Mouse (Mus musculus) gastrocnemius, adult 8-10 months (tissue): ENCODE results near the gene Prkcz. TPM values are rescaled to one million over a fixed set of nuclear protein-coding genes. Genes with fewer than 3 reads are reported as not detected.

Experiments
- DNase-seq, 2 experiments: peaks; one replicate each; pipeline ENCODE4 v3.0.0; 2022; ENCODE audit warnings: low spot score in 2 of 2
- total RNA-seq, 4 experiments: library from RNA; stranded (reverse); gene quantifications; 2 replicates each; pipeline ENCODE4 v1.2.4; 2022

The Prkcz gene
- total RNA-seq, 4 experiments from 2014 or later: 1.8 to 2.9 (median 2.4) TPM

GRCm38 (mm10) chr4:155221599-155222551 lies 139.3 kb downstream of the Prkcz start:
- peak; percentile 70 to 82 for DNase-seq

GRCm38 (mm10) chr4:155221106-155221505 lies 140.1 kb downstream of the Prkcz start:
- DNase-seq: no peak

DNA sequence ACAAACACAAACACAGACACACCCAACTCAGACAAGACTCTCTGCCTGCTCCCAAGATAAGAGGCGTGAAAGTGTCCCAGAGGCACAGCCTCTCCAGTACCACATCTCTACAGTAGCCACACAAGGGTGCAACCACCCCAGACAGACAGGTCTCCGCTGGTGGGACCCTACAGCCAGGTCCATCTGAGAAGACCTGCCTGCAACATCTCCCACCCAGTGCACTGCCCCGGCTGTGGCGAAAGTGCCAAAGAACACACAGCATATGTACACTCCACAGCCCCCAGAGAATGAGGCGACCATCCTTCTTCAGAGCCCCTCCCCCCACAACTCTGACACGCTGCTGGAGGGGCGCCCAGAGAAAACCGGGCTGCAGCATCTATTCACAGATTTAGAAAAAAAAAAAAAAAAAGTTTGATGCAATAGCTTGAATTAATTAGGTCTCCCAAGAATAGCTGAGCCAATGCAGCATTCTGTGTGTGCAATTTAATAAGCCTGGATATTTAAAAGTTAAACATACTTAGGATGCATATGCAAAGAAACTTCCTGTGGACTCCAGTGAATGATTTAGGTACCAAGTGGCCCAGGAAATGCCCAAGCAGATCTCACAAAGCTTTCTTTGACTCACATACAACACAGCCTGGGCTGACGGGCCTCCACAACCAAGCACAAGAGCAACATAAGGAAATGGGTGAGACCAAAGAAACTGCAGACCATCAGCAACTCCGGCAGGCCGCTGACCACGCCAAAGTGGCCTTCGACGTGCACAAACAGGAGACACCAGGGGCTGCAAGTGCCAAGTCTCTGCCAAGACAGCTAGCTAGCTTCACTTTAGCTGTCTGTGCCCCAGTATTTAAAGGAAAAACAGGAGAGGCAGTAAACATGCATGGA lies 140.7 kb downstream of the Prkcz start:
- DNase-seq: no peak

DNA sequence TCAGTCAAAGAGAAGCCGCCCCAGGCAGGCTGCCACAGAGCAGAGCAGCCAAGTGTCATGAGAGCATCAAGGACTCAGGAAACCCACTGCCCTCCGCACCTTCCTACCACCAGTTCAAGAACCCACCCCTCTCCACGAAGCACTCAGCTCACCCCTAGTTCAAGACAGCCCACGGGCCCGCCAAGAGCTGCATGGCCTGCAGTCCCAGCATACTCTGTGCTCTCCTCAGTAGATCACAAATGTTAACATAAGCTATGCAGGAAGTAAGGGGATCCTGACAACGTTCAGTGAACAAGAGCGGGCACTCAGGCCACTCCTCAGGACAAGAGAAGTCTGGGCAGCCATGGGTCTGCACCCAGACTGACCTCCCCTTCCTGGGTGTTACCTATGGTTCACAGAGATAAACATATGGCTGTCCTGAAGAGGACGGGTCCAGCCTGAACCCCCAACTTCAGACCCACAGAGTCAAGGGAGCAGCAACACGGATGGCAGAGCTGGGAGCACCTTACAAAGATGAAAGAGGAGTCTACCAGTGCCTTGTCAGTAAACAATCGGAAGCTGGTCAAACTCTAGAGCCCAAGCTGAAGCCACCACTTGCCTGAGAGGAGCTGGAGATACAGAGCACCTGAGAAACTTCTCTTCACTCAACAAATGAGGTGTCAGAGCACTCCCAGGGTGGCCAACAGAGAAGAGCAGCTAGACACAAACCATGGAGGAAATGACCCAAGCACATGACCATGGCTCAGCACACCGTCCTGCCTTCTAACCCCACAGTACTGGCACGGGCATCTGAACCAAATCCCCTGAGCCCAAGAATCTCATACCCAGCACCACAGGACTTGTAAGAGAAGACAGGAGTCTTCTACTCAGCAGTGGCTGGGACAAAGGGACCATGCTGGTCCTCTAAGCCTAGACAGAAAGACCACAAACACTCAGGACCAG lies 141.6 kb downstream of the Prkcz start:
- no peak for DNase-seq

GRCm38 (mm10) chr4:155218104-155218732 lies 142.9 kb downstream of the Prkcz start:
- no peak for DNase-seq

DNA sequence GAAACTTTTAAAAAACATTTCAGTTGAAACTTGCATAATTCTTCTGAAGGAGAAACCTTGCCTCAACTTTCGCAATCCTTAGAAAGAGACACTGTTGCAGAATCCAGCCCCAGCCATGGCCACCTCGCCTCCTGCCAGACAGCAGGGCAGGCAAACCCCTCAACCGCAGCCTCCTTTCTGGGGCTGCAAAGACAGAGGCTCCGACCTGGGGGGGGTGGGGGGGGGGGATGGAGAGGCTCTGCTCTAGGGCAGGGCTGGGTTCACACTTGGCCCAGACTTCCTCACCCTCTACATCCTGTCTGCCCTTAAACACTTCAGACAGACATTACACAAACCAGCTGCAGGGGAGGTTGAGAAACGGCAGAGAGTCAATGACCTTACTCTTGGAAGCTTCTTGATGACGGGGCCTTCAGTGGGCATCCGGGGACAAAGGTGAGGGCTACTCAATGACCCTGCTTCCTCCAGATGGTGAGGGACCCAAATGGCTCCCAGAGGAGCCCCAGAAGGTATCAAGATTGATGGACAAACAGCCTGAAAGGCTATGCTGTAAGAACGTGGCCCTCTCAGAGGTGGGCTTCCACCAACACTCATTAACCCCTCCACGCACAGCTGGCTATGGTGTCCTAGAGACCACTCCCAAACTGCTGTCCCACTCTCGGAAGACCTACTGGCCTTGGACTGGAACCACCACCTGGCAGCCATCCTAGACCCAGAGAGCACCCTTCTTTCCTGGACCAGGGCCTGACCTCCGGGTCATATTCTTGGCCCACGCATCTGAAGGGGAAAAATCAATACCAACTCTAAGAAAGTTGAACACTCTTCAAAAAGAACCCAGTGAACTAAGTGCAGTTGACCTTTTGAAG lies 143.7 kb downstream of the Prkcz start:
- DNase-seq: no peak

DNA sequence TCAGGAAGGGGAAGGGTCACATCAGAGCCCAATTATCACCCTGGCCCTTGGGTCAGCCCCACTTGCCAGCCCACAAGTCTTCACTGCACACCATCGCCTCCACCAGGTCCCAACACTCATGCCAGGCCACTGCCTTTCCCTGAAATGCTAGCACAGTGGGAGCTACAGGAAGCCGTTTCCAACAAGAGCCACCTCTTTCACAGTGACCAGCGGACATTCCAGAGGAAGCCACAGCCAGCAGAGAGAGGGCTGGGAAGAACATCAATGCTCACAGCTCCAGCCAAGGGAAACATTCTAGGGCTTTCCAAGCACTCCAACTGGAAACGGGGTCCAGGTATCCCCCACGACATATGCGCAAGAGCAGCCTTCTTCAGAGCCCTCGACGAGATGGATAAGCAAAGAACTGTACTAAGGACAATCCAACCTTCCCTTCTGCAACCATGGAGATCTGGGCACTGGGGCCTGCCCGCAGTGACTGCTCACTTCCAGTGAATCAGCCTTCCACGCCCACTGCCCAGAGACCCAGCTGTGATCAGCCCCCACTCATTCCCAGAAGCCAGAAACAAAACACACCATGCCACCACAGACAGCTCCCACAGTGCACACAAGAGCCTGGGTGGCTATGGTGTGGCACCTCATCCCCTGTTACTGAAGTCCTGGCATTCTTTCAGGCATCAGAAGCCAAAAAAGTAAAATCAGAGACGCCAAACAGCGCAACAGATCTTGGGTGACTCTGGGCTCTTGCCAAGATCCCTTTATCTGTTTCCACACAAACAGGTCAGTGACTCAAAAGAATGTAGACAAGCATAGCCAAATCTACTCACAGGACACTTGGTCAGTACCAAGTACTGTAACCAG lies 145.2 kb downstream of the Prkcz start:
- DNase-seq: no peak

- DNase-seq: no peak
These were observed 146.0 kb downstream of the Prkcz start for GRCm38 (mm10) chr4:155215203-155215602.

GRCm38 (mm10) chr4:155214793-155215192 lies 146.4 kb downstream of the Prkcz start:
- DNase-seq: no peak

DNA sequence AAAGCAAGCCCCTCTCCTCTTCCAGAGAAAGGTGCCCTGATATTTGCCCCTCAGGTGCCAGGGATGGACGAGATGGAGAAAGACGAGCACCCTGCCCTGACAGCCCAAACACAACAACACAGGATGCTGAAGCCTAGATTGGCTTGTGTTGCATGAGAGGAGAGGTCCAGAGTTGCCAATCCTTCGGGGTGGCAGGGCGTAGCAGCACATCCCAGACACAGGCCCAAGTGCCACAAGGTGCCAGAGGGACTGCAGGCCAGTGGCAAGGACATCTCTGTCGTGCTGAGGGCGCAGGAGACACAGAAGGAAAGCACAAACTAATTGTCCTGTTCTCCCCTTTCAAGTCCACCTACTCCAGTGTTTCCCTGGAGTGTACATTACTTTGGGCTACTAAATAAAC lies 147.0 kb downstream of the Prkcz start:
- no peak for DNase-seq

- DNase-seq: no peak
These were observed 147.5 kb downstream of the Prkcz start for GRCm38 (mm10) chr4:155213752-155214054.

GRCm38 (mm10) chr4:155213052-155213751 lies 148.0 kb downstream of the Prkcz start:
- DNase-seq: no peak

Other genes starting within 250 kb of the Prkcz start
- gene Ski, start 138.8 kb downstream of the Prkcz start, total RNA-seq: 10 to 100 TPM; 25.8 to 29.6 (median 28.3) TPM
- 1 to 10 TPM; 3.6 to 6.8 (median 5.0) TPM for gene Faap20, start 111.6 kb downstream of the Prkcz start, total RNA-seq
- gene Gabrd, start 36.8 kb upstream of the Prkcz start, total RNA-seq: under 1 TPM; 0.67 to 0.92 (median 0.76) TPM
- gene Cfap74, start 47.8 kb upstream of the Prkcz start, total RNA-seq: under 1 TPM; 0.22 to 0.47 (median 0.39) TPM
- gene Tmem52, start 107.8 kb upstream of the Prkcz start, total RNA-seq: 100 to 1,000 TPM; 139 to 250 (median 181) TPM
- 10 to 100 TPM; 44.1 to 58.4 (median 47.3) TPM for gene Gnb1, start 130.0 kb upstream of the Prkcz start, total RNA-seq
- 10 to 100 TPM; 10.8 to 19.0 (median 15.8) TPM for gene Nadk, start 201.0 kb upstream of the Prkcz start, total RNA-seq
- gene Slc35e2, start 240.1 kb upstream of the Prkcz start, total RNA-seq: 1 to 10 TPM; 2.8 to 3.8 (median 3.4) TPM